Mouse (Mus musculus) cerebellum, postnatal 25 days (tissue): ENCODE measurements around the gene Eif5.
"Not testable (repeated sequence)": the region's sequence is repeated elsewhere in the genome, so short reads cannot be mapped to it uniquely, and the experiment has no call there.

ENCODE experiments used
- DNase-seq, 2 experiments: peaks; one replicate each; pipeline ENCODE4 v3.0.0; 2021; ENCODE audit warnings: mixed read lengths in 2 of 2

Gene Eif5

DNA sequence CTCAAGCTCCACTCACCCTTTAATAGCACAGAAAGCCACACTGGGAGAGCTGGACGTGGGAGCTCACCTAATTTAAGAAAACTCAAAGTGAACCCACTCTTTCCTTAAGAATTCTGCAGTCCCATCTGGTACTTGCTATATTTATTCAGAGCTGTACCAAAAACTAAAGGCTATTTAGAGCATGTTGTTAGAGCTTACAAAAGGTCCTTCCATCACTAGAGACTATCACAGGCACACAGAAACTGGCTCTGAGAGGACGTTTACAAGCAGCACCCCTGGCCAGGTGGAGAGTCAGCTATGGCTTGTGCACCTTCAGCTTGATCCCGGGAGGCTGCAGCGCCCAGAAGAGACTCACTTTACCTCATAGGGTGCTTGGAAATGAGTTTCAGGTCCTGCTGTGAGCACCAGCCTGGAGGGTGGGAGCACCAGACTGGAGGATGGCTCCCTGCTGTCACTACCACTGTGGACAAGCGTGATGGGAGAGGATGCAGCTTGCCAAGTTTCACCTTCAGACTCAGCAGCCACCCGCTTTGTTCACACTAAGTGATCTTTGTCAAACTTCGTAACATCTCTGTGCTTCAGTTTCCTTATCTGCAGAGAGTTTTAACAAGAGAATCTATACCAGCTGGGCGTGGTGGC is 10.1 kb upstream of the Eif5 start:
- DNase-seq, result no peak

DNA sequence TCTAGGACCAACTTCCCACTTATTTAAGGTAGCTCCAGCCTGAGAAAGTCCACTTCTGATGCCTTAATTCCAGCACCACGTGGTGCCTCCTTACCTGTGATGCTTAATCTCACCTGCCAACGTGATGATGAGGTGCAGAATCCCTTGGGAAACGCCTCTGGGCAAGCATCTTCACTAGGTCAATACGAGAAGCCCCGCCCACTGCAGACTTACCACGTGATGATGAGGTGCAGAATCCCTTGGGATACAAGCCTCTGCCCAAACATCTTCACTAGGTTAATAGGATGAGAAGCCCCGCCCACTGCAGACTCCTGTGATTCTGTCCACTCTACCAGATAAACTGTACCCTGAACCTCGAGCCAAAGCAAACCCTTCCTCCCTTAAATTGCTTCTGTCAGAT is 8.6 kb upstream of the Eif5 start:
- DNase-seq, result no peak

DNA sequence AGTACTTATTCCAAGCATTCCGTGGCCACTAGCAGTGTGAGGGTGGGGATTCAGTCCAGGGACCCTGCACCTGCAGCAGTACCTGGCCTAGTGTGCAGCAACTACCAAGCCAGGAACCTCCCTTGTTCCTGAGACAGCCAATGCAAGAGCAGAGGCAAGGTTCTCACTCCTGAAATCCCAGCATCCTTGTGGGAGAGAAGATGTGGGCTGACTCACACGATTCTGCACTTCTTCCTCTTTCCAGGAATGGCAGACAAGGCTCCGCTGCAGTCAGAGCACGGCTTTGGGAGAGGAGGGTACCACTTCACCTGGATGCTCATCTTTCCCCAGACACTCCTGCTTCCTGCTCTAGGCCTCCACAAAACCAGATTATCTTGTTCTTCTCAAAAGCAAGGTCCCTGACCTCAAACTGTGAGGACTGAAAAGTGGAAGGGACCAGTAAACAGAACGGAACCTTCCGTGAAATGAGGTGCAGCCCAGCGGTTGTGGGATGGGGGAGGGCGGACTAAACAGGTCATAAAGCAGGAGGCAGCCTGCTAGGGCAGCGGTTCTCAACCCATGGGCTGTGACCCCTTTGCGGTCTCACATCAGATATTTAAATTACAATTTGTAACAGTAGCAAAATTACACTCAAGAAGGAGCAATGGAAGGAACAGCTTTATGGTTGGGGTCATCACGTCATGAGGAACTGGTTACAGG is 4.6 kb upstream of the Eif5 start:
- no peak for DNase-seq

DNA sequence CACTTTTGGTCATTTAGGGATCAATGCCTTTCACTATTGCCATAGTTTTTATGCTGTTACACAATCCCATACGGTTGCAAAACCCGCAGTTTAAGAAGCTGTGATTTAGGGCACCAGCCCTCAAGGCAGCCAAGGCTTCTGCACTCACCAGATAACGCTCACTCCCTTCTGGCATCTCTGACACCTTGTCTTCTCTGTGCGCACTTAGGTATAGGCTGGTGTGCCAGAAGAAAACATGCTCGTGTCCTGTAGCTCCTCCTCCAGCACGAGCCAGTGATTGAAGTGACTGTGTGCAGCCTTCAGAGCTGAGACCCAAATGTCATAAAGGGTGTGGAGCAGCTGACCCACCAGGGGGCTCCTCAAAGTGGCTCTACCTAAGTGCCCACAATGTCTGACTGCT is 2.5 kb upstream of the Eif5 start:
- DNase-seq, result no peak

DNA sequence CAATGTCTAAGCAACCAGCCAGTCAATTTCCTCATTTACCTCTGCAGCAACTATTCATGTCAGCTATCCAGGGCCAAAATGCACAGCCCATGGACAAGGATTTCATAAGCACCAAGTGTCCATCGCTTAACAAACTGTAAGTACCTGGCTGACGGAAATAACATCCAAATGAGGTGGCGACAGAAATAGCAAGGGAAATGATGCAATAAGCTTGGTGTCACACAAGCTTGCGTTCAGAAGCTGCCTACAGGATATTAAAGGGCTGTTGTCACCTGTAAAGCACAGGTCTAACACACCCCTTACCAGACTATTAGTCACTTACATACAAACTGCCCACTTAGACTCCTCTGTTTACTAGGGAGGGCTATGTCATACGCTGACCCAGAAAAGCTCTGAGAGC is 2.1 kb upstream of the Eif5 start:
- no peak for DNase-seq

DNA sequence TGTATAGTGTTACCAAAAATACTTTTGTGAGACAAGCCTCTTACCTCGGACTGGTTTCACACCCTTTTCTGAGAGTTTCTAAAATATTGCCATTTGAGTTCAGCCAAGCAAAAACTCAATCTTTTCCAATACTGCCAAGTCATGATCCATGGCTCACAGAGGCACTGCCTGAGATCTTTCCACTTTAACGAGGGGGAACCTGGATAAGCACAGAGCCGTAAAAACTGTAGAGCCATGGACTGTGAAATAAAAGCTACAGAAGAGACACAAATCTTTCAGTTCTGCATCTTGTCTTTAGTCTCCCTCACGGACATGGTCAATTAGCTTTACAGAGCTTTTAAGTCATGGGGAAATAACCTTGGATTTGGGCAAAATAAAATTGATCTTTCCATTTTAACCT is 1.1 kb upstream of the Eif5 start:
- no peak for DNase-seq

DNA sequence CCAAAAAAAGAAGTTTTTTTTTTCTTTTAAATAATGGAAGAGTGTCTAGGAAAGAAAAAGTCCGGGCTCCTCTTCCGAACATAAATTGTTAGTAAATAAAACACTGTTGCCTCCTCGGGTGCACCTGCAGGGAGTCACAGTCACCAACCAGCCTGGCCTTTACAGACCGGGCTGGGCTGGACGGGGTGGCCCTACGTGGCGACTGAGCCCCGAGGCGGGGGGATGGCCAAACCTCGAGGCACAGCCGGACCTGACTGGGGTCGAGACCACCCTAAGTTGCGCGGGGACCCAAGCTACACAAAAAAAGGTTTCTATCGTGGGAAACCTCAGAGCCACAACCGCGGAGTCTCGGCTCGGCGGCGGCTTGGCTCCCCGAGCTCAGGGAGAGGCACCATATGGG is 475 bp upstream of the Eif5 start:
- DNase-seq, result peak in 1 of 2 experiments; percentile 71

DNA sequence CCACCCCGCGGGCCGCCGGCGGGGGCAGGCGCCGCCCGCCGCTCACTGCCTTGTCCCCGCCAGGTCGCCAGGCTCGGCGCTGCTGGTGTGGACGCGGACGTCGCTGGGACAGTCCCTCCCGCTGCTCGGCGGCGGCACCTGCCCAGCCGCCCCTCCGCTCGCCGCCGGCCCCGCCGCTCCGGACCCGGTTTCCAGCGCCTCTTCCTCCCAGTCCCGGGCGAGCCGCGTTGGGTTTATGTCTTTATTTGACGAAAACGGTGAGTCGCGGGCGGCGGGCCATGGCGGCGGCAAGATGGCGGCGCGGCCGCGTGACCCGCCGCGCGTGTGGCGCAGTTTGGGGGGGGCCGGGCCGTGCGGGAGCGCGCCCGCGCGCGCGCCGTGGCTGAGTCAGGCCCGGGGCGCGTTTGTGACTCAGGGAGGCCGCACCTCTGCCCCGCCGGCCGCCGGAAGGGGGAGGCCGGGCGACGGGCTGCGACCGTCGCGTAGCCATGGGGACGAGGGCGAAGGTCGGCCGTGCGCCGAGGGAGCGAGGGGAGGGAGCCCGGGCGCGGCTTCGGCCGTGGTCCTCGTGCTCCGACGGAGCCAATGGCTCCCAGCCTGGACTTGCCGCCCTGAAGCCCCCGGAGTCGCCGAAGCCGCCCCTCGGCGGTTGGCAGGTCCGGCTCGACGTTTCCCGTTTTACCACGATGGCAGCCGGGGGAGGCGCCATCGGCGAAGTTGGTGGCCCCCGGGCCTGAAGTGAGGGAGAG is 650 bp downstream of the Eif5 start:
- peak; percentile 86 to 92 for DNase-seq

DNA sequence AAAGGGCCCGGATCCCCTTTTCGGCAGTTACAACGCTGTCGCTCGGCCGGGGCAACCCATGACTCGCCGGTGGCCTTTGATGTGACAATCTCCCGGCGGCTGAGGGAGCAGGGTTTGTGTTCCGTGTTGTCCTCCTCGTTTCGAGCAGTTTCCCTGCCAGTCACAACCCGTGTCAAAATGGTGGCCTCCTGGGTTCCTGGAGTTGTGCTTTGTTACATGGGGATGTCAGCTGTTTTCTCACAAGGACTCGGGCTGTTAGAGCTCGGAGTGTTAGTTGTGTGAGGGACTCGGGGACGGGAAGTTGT is 1.2 kb downstream of the Eif5 start:
- no peak for DNase-seq

DNA sequence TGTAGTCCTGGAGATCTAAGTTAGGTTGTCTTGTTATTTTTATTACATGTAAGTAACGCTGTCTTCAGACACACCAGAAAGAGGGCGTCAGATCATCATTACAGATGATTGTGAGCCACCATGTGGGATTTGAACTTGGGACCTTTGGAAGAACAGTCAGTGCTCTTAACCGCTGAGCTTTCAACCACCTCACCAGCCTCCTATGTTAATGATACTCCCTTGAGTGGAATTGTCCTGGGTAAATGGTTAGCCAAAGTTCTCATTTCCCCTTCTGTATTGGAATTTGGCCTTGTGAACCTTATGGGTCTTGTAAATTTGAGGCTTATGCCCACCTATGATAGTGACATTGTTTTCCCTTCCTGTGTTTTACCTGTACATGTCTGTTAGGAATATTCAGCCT is 9.3 kb downstream of the Eif5 start:
- no peak for DNase-seq

DNA sequence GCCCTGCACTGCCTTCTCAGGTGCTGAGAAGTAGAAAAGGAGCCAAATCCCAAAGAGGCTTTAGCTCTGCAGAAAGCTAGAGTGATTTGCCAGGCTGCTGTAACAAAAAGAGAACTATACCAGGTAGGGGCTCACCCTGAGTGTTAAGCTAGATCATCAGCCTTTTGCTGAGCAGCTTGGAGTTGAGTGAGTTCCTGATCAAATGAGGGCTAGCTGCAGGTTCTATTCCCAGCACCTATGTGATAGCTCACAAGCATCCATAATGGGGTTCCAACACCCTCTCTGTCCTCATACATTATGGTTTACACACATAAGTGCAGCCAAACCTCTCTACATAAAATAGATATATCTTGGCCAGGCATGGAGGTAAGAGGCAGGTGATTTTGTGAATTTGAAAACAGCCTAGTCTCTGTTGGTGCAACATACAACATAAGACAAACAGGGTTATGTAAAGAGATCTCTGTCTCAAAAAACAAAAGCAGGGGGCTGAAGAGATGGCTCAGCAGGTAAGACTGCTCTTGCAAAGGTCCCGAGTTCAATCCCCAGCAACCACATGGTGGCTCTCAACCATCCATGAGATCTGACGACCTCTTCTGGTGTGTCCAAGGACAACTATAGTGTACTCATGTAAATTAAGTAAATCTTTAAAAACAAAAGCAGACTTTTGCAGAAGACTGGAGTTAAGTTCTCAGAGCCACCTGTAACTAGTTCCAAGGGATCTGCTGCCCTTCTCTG is 10.9 kb downstream of the Eif5 start:
- DNase-seq, result no peak

DNA sequence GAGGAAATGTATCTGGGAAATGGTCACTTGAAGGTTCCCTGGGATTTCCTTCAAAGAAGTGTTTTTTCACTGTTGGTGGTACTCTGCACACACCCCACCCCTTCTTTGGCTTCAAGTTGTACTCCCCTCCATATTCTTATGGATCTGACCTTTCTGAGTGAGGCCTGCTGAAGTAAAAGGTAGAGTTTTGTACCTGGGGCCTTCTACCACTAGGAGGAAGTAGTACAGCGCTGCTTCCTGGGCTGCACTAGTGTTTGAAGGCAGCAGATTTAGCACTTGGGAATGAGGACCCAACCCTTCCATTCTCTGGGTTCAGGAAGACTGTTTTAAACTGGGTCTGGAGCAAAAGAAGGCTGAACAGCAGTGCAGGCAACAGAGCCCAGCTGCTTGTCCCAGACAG is 12.9 kb downstream of the Eif5 start:
- DNase-seq, result no peak

DNA sequence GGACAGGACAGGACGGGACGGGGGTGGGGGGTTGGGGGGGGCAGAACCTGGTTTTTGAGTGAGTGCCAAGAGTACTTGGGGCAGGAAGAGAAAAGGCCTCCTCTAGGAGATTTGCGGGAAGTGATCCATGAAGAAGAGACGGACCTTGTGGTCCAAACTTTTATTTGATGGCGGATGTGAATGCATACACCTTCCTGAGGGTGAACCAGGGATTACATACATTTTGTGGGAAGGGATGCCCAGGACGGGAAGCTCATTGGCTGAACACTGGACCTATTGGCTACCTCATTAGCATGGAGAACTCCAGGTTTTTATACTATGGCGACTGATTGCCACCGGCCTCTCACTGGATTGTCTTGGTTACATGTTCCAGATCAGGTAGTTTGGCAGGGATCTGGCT is 14.5 kb downstream of the Eif5 start:
- DNase-seq, result no peak

DNA sequence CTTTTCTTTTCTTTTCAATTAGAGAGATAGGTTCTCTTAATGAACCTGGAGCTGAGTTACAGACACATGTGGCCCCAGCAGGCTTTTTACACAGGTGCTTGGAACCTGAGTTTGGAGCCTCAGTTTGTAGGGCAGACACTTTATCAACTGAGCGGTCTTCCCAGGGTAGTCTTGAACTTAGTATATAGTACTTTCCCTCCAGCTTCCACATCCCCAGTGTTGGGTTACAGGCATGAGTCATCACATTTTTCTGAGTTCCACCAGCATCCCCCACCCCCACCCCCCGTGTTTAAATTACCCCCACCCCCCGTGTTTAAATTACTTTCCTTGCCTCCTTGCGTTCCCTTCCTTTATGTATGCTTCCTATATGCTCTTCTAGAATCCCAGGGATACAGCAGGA is 17.5 kb downstream of the Eif5 start:
- no peak for DNase-seq

DNA sequence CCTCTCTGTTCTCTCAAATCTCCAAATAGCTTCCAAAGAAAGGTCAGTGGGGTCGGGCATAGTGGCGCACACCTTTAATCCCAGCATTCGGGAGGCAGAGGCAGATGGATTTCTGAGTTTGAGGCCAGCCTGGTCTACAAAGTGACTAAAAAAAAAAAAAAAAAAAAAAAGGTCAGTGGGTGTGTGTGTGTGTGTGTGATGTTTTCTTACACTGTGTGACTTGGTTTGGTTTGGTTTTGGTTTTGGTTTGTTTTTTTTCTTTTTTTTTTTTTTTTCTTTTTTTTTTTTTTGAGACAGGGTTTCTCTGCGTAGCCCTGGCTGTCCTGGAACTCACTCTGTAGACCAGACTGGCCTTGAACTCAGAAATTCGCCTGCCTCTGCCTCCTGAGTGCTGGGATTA is 18.1 kb downstream of the Eif5 start:
- not testable (repeated sequence) for DNase-seq

DNA sequence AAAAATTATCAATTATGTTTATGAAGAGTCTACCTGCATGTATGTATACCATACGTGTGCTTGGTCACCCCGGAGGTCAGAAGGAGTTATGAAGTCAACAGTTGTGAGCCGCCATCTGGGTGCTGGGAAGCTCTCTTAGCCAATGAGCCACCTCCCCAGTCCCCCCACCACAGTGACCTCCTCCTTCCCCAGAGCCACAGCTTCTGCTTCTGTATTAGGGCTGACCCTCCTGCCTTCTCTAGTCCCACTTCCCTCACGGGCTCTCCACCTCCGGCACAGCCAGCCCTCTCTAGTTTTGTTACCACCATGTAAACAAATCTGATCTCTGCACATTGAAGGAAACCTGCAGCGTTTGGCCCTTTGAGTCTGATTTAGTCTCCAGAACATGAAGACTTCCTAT is 19.7 kb downstream of the Eif5 start:
- DNase-seq, result no peak

DNA sequence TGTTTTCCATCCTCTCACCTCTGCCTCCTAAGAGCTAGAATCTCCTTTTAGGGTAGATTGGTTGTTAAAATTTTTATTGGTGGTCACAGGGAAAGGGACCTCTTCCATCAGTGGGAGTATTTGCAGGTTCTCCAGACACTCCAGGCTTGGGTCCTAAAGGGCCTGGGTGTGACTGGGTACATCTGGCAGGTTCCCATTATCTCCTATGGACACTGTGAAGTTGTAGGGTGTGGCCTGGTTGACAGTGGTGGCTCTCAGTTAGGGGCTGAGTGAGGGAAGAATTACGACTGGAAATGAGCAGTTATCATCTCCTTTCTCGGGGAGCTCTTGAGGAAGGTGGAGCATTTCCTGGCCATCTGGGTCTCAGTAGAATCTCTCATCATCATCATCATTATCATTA is 20.8 kb downstream of the Eif5 start:
- DNase-seq, result no peak

DNA sequence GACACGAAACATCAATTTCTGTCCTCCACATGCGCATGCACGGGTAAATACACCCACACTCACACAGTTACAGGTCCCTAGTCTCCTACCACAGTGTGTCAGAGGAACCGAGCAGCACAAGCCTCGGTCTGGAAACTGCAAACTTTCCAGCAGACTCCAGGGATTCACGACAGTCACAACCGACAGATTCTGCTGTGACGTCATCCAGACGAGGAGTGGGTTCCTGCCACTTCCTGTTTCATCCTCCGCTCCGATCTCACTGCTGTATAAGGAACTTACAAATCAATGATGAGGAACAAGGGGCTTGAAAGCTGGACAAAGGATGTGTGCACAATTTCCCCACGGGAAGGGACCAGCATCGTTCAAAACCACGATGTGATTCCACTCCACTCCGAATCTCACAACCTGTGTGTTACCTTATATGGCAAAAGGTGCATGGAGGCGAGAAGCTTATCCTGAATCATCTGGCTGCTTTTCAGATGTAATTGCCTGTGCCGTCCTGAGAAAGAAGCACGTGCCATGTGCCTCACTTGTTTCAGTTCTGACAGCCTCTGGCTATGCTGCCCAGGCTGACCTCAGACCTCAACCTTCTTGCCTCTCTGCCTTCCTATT is 21.9 kb downstream of the Eif5 start:
- no peak for DNase-seq

DNA sequence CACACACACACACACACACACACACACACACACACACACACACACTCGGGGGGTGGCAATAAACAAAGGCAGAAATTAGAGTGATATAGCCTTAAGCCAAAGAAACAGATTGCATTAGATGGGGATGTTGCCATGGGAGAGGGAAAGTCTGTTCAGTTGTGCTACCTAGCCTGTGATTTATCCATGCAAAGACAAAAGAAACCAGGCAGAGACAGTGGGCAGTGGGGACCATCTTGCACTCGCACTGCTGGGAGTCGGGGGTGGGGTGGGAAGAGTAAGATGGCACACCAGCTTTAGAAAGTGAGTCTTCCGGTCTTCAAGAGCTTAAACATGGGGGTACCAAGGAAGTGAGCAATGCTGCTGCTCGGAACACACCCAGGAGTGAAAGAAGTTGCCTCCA is 22.5 kb downstream of the Eif5 start:
- DNase-seq, result no peak

DNA sequence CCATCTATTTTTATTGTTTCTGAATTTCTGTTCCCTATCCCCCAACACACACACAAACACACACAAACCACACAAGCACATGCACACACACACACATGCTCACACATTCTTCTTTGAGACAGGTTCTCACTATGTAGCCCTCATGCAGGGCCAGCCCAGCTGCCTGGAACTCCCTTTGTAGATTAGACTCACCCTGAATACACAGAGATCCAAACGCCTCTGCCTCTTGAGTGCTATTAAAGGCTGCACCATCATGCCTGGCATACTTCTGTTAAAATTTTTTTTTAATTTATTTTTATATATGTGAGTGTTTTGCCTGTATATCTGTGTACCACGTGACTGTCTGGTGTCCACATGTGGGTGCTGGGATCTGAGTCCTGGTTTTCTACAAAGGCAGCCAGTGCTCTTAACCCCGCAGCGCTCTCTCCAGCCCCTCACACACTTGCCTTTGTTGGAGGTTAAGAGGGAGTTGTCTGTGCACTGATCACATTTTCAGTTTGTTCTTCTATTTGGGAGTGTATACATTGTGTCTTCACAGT is 24.5 kb downstream of the Eif5 start:
- no peak for DNase-seq

DNA sequence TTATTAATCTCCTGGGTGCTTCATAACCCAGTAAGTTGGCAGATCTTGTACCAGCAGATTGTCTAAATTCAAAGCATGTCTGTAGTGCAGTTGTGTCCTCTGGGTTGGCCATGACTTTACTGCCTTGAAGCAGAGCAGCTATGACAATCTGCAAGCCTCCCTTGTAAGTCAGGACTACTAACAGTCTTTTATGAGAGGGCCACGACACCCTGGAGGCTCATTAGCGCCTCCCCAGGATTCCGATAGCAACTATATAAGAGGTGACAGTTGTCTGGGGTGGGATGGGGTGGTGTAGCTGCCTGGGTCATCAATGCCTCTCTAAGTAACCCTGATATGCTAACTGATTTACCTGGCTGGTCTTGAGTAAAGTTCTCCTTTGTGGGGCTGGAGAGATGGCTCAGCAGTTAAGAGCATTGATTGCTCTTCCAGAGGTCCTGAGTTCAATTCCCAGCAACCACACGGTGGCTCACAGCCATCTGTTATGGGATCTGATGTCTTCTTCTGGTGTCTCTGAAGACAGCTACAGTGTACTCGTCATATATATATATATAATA is 25.3 kb downstream of the Eif5 start:
- DNase-seq, result no peak

DNA sequence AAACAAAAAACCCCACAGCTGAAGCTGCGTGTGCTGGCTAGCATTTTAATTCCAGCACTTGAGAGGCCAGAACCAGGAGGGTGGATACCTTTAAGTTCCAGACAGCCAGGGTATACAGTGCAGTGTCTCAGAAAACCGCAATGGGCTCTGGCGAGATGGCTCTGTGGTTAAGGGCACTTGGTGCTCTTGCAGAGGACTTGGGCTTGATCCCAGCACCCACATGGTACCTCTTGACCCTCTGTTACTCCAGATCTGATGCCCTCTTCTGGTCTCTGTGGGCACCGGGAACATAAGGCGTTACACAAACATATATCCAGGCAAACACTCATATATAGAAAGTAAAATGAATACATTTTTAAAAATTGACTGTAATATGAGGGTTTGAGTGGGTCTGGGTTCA is 27.5 kb downstream of the Eif5 start:
- DNase-seq, result no peak

DNA sequence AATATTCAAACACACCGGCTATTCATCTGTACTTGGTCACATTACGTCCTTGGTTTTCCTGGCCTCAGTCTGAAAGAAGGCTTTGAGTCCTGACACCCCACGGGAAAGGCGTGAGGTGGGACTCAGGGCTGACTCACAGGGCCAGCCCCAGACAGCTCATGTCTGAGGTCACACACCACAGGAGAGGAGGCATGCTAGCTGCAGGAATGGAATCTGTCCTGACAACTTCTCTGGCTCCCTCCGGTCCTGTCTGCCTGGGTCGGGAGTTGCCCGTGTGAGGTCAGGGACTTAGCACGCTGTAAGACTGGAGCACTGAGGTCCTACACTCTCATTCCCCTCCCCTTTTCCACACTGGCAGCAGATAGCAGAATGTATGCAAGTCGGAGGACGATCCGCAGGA is 31.0 kb downstream of the Eif5 start:
- no peak for DNase-seq
